Mouse (Mus musculus): ENCODE results near the gene Rflna. TPM values are rescaled to one million over a fixed set of nuclear protein-coding genes. Genes with fewer than 3 reads are reported as not detected.
A peak's percentile ranks its signal among the peaks of the same experiment; 100 is the strongest.

Rflna gene
- polyA plus RNA-seq (2012; rRNA removed) = 1.2 and 1.4 TPM in 2 replicates

GRCm38 (mm10) chr5:125002969-125003872 is at the start of gene Rflna:
TSS of gene Rflna (plus strand) at chr5:125003221.
- WGBS = 7% methylated on average over 40 of the region's 41 CpGs
- no peak for DNase-seq (ENCODE audit: low read depth, low spot score)

GRCm38 (mm10) chr5:124954404-124955305 is 48.4 kb upstream of the Rflna start:
- 77% methylated on average over 8 of the region's 8 CpGs for WGBS
- DNase-seq (ENCODE audit: low read depth, low spot score) = no peak

GRCm38 (mm10) chr5:124957491-124957890 is 45.5 kb upstream of the Rflna start:
- DNase-seq (ENCODE audit: low read depth, low spot score) = no peak
- WGBS = 70% methylated on average over 5 of the region's 5 CpGs

GRCm38 (mm10) chr5:124959099-124959498 is 43.9 kb upstream of the Rflna start:
- DNase-seq (ENCODE audit: low read depth, low spot score) = no peak
- WGBS = 98% methylated on average over 4 of the region's 4 CpGs

- DNase-seq (ENCODE audit: low read depth, low spot score) = peak; percentile 16
These were observed 42.7 kb upstream of the Rflna start for GRCm38 (mm10) chr5:124960131-124960901.

GRCm38 (mm10) chr5:124961433-124961832 is 41.6 kb upstream of the Rflna start:
- DNase-seq (ENCODE audit: low read depth, low spot score) = no peak
- 61% methylated on average over 8 of the region's 8 CpGs for WGBS

More at GRCm38 (mm10) chr5:124960131-124960901, 42.7 kb upstream of the Rflna start:
- WGBS = 8% methylated on average over 18 of the region's 18 CpGs

GRCm38 (mm10) chr5:124962761-124963160 is 40.3 kb upstream of the Rflna start:
- WGBS = 57% methylated on average over 7 of the region's 7 CpGs
- no peak for DNase-seq (ENCODE audit: low read depth, low spot score)

GRCm38 (mm10) chr5:124963806-124964672 is 39.0 kb upstream of the Rflna start:
- DNase-seq (ENCODE audit: low read depth, low spot score) = peak; percentile 29
- 24% methylated on average over 22 of the region's 22 CpGs for WGBS

GRCm38 (mm10) chr5:124966622-124967332 is 36.2 kb upstream of the Rflna start:
- WGBS = 83% methylated on average over 14 of the region's 14 CpGs
- no peak for DNase-seq (ENCODE audit: low read depth, low spot score)

GRCm38 (mm10) chr5:124969790-124970189 is 33.2 kb upstream of the Rflna start:
- WGBS = 58% methylated on average over 8 of the region's 8 CpGs
- no peak for DNase-seq (ENCODE audit: low read depth, low spot score)

GRCm38 (mm10) chr5:124986222-124986621 is 16.8 kb upstream of the Rflna start:
- 87% methylated on average over 5 of the region's 5 CpGs for WGBS
- DNase-seq (ENCODE audit: low read depth, low spot score) = no peak

GRCm38 (mm10) chr5:124986656-124987055 is 16.4 kb upstream of the Rflna start:
- WGBS = 78% methylated on average over 5 of the region's 5 CpGs
- DNase-seq (ENCODE audit: low read depth, low spot score) = no peak

GRCm38 (mm10) chr5:124989724-124990123 is 13.3 kb upstream of the Rflna start:
- no peak for DNase-seq (ENCODE audit: low read depth, low spot score)

GRCm38 (mm10) chr5:124992323-124992722 is 10.7 kb upstream of the Rflna start:
- 62% methylated on average over 8 of the region's 8 CpGs for WGBS
- DNase-seq (ENCODE audit: low read depth, low spot score) = no peak

More at GRCm38 (mm10) chr5:124989724-124990123, 13.3 kb upstream of the Rflna start:
- 85% methylated on average over 2 of the region's 2 CpGs for WGBS

GRCm38 (mm10) chr5:124992891-124993290 is 10.1 kb upstream of the Rflna start:
- 34% methylated on average over 11 of the region's 11 CpGs for WGBS
- no peak for DNase-seq (ENCODE audit: low read depth, low spot score)

- WGBS = 54% methylated on average over 6 of the region's 6 CpGs
These were observed 6.2 kb upstream of the Rflna start for GRCm38 (mm10) chr5:124996816-124997215.

GRCm38 (mm10) chr5:124997913-124998312 is 5.1 kb upstream of the Rflna start:
- 81% methylated on average over 4 of the region's 4 CpGs for WGBS

More at GRCm38 (mm10) chr5:124996816-124997215, 6.2 kb upstream of the Rflna start:
- no peak for DNase-seq (ENCODE audit: low read depth, low spot score)

GRCm38 (mm10) chr5:125000756-125001250 is 2.2 kb upstream of the Rflna start:
- DNase-seq (ENCODE audit: low read depth, low spot score) = no peak
- 76% methylated on average over 10 of the region's 10 CpGs for WGBS

More at GRCm38 (mm10) chr5:124997913-124998312, 5.1 kb upstream of the Rflna start:
- DNase-seq (ENCODE audit: low read depth, low spot score) = no peak

All from large intestine, adult 2 months (tissue).